In the genomic region with DNA sequence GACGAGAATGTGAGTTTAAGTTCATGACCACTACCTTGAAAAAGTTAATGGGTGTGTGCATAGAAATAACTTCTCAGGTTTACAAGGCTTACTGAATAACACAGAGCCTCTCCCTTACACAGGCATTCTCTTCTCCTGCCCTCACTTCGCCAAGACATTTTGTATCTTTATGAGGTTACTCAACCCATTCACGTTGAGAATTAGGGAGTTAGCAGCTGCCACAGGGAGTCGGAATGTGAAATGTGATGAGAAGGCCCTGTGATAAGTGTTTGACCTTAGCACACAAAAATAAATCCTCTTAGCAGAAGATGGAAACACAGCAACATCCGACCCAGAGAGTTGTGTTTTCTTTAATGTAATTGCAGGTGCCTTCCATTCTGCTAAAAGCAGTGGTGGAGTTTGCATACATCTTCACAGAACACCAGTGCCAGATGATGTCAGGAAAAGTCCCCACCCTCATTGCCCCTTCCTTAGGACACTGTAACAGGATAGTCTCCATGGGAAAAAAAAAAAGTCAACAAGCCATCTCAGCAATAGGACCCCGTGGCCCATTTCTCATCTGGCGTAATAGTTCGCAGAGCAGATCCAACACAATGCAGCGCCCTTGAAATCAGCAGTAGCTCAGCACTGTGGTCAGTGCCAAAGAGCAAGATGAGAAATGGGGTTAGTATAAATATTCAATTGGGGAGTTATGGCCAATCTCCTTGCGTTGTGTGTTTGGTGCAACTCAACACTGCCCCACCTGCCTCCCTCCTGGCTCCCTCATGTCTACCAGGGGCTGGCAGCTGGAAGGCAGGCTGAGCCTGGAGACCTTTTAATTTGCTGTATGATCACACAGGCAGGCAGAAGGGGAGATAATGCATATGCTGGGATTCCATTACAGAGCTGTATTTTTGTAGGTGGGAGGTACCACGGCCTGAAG, we compare ENCODE assay signal across 21 mouse cellular contexts.
DNase-seq lines count a peak whose midpoint lies in the region; ATAC-seq and TF ChIP-seq lines count a peak whose summit lies in the region.
"Had no signal": no experiment of that assay in that cellular context is flagged by ENCODE, and none has a peak within 500 bp of the region (broad histone marks: within the 10 kb centered on the region; RNA-seq: fewer than 3 reads in every experiment).

No protein-coding gene starts in this region.

- peak; percentile 60 for DNase-seq in gastrocnemius, adult 18-20 months (ENCODE audit: low spot score)
- no peak for DNase-seq in gastrocnemius, postnatal 4 days (ENCODE audit: low spot score in 2 of 2)
- DNase-seq in kidney, postnatal 14 days, result no peak
- no peak for DNase-seq in limb, embryonic 10.5 days (ENCODE audit: low spot score)
- no peak for DNase-seq in midbrain, postnatal 0 days (ENCODE audit: low spot score)
- DNase-seq: adrenal gland, postnatal 10 days; cerebellum, adult 11 months; cerebellum, adult 8-10 months; cerebellum, postnatal 14 days; embryo, embryonic 11 days; heart, adult 2 months; heart, postnatal 14 days had no signal

- no peak overlapping the region for H3K4me3 ChIP-seq in kidney, embryonic 14.5 days (ENCODE audit: low read length)
- no peak overlapping the region for H3K4me3 ChIP-seq in limb, embryonic 13.5 days
- no peak overlapping the region for H3K4me3 ChIP-seq in limb, embryonic 10.5 days
- no peak overlapping the region for H3K4me3 ChIP-seq in midbrain, postnatal 0 days (ENCODE audit: low read depth, low read length)
- H3K4me3 ChIP-seq: embryonic facial prominence, embryonic 12.5 days; forebrain, embryonic 12.5 days; heart, adult 2 months; heart, embryonic 15.5 days; hindbrain, embryonic 13.5 days had no signal

- no peak overlapping the region for H3K9ac ChIP-seq in kidney, embryonic 14.5 days (ENCODE audit: low read depth, low read length)
- H3K9ac ChIP-seq in limb, embryonic 13.5 days, result no peak overlapping the region
- no peak overlapping the region for H3K9ac ChIP-seq in midbrain, postnatal 0 days (replicated peaks; ENCODE audit: low read length, poor library complexity, severe bottlenecking)
- H3K9ac ChIP-seq: embryonic facial prominence, embryonic 12.5 days; forebrain, embryonic 12.5 days; heart, embryonic 15.5 days; hindbrain, embryonic 13.5 days had no signal

- H3K4me1 ChIP-seq in kidney, embryonic 14.5 days (ENCODE audit: control insufficient read depth, insufficient read depth, low read length), result peaks cover 26% of the 10 kb centered on the region; the same call in 1 of the 2 replicates
- H3K4me1 ChIP-seq in limb, embryonic 13.5 days, result peaks cover 17% of the 10 kb centered on the region
- H3K4me1 ChIP-seq in limb, embryonic 10.5 days, result peaks cover 4% of the 10 kb centered on the region
- no peaks in the 10 kb centered on the region for H3K4me1 ChIP-seq in midbrain, postnatal 0 days (ENCODE audit: insufficient read depth, low read length)
- H3K4me1 ChIP-seq: heart, embryonic 15.5 days had no signal

- TF ChIP-seq CTCF in midbrain, postnatal 0 days (IDR thresholded peaks at IDR 0.05), result no peak

- H3K27ac ChIP-seq in kidney, embryonic 14.5 days (ENCODE audit: low read depth, low read length), result no peak overlapping the region; the same call in 1 of the 2 replicates
- no peak overlapping the region for H3K27ac ChIP-seq in limb, embryonic 13.5 days
- H3K27ac ChIP-seq in limb, embryonic 10.5 days, result no peak overlapping the region
- H3K27ac ChIP-seq in midbrain, postnatal 0 days (ENCODE audit: low read depth, low read length), result no peak overlapping the region
- H3K27ac ChIP-seq: embryonic facial prominence, embryonic 12.5 days; forebrain, embryonic 12.5 days; heart, adult 2 months; heart, embryonic 15.5 days; hindbrain, embryonic 13.5 days; hindbrain, postnatal 0 days had no signal

- H3K27me3 ChIP-seq in kidney, embryonic 14.5 days (ENCODE audit: control insufficient read depth, insufficient read depth, low read length), result no peaks in the 10 kb centered on the region
- no peaks in the 10 kb centered on the region for H3K27me3 ChIP-seq in limb, embryonic 13.5 days
- no peaks in the 10 kb centered on the region for H3K27me3 ChIP-seq in limb, embryonic 10.5 days (ENCODE audit: low read depth, poor library complexity, severe bottlenecking)
- no peaks in the 10 kb centered on the region for H3K27me3 ChIP-seq in midbrain, postnatal 0 days (ENCODE audit: insufficient read depth, low read length)
- H3K27me3 ChIP-seq: embryonic facial prominence, embryonic 12.5 days; forebrain, embryonic 12.5 days; heart, embryonic 15.5 days; hindbrain, embryonic 13.5 days had no signal

- H3K4me2 ChIP-seq in kidney, embryonic 14.5 days (replicated peaks; ENCODE audit: low read depth, low read length), result no peak overlapping the region
- H3K4me2 ChIP-seq in limb, embryonic 13.5 days (replicated peaks), result no peak overlapping the region
- H3K4me2 ChIP-seq in midbrain, postnatal 0 days (ENCODE audit: low read depth, low read length, poor library complexity, severe bottlenecking), result no peak overlapping the region
- H3K4me2 ChIP-seq: embryonic facial prominence, embryonic 12.5 days; forebrain, embryonic 12.5 days; heart, embryonic 11.5 days; heart, embryonic 15.5 days; hindbrain, embryonic 13.5 days had no signal

- peak; percentile 77 for ATAC-seq in kidney, embryonic 14.5 days (ENCODE audit: low FRiP score, low TSS enrichment)
- ATAC-seq in limb, embryonic 13.5 days (ENCODE audit: low FRiP score, low read depth), result 0 out of 2 replicates have a peak, but pooled peaks have one; percentile 8
- no peak for ATAC-seq in midbrain, postnatal 0 days (ENCODE audit: low FRiP score)
- ATAC-seq: forebrain, embryonic 16.5 days; hindbrain, postnatal 0 days had no signal

- 35% methylated on average over 11 of the region's 11 CpGs for WGBS in kidney, embryonic 14.5 days
- 80% methylated on average over 11 of the region's 11 CpGs for WGBS in limb, embryonic 13.5 days
- WGBS in limb, embryonic 10.5 days, result 88% methylated on average over 11 of the region's 11 CpGs
- WGBS in midbrain, postnatal 0 days, result 89% methylated on average over 11 of the region's 11 CpGs

- H3K36me3 ChIP-seq in kidney, embryonic 14.5 days (ENCODE audit: control insufficient read depth, insufficient read depth, low read length), result no peaks in the 10 kb centered on the region
- no peaks in the 10 kb centered on the region for H3K36me3 ChIP-seq in limb, embryonic 13.5 days
- H3K36me3 ChIP-seq in limb, embryonic 10.5 days, result no peaks in the 10 kb centered on the region
- no peaks in the 10 kb centered on the region for H3K36me3 ChIP-seq in midbrain, postnatal 0 days (ENCODE audit: insufficient read depth, low read length)
- H3K36me3 ChIP-seq: embryonic facial prominence, embryonic 12.5 days; forebrain, embryonic 12.5 days; heart, embryonic 15.5 days; hindbrain, embryonic 13.5 days had no signal

- peaks cover 3% of the 10 kb centered on the region; the same call in 1 of the 2 replicates for H3K9me3 ChIP-seq in kidney, embryonic 14.5 days (ENCODE audit: control insufficient read depth, low read length)
- H3K9me3 ChIP-seq in limb, embryonic 13.5 days, result no peaks in the 10 kb centered on the region
- H3K9me3 ChIP-seq in limb, embryonic 10.5 days (replicated peaks), result no peaks in the 10 kb centered on the region
- no peaks in the 10 kb centered on the region for H3K9me3 ChIP-seq in midbrain, postnatal 0 days (ENCODE audit: low read length)
- H3K9me3 ChIP-seq: embryonic facial prominence, embryonic 12.5 days; forebrain, embryonic 12.5 days; heart, embryonic 15.5 days; hindbrain, embryonic 13.5 days had no signal
